Mouse (Mus musculus) olfactory bulb, adult 2 months (tissue): ENCODE measurements around the gene Tulp1. TPM values are rescaled to one million over a fixed set of nuclear protein-coding genes. Genes with fewer than 3 reads are reported as not detected.
"Not testable (repeated sequence)": the region's sequence is repeated elsewhere in the genome, so short reads cannot be mapped to it uniquely, and the experiment has no call there.

Experiments used
- H3K27ac ChIP-seq: fragments of 200-500 bp; 2 replicates; pipeline ENCODE4 v1.5.1; 2012; ENCODE audit warnings: low read depth, low read length; ENCODE audit not compliant: insufficient read depth
- H3K4me1 ChIP-seq: fragments of 200-500 bp; 2 replicates; pipeline ENCODE4 v1.6.1; 2012; ENCODE audit warnings: low read length; ENCODE audit not compliant: control insufficient read depth, insufficient read depth
- H3K4me3 ChIP-seq: fragments of 200-500 bp; 2 replicates; pipeline ENCODE4 v1.5.1; 2012; ENCODE audit warnings: mild to moderate bottlenecking, low read depth, low read length, moderate library complexity; ENCODE audit not compliant: insufficient read depth
- CTCF ChIP-seq: fragments of 200-500 bp; IDR thresholded peaks from 2 replicates; pipeline ENCODE4 v1.5.1; 2012; ENCODE audit warnings: low read depth, mild to moderate bottlenecking, low read length, moderate library complexity; ENCODE audit not compliant: insufficient read depth
- POLR2A ChIP-seq: fragments of 200-500 bp; IDR thresholded peaks from 2 replicates; pipeline ENCODE4 v1.6.1; 2012; ENCODE audit warnings: mild to moderate bottlenecking, low read depth, low read length, moderate library complexity; ENCODE audit not compliant: insufficient read depth
- WGBS: fragments of 180-500 bp; shearing (Covaris S2); methylation state at CpG from one replicate; pipeline ENCODE4 v1.1.7; 2018; 5-methylcytosine and 5-hydroxymethylcytosine counted together
- polyA plus RNA-seq: library from polyadenylated mRNA; stranded (reverse); fragments of >200 nt; gene quantifications from 2 replicates; pipeline ENCODE4 v1.2.4, GENCODE M21; 2012; ENCODE audit warnings: low replicate concordance; ENCODE audit not compliant: missing spikeins, insufficient read depth, insufficient read length

The Tulp1 gene
- polyA plus RNA-seq, 1 experiment = not detected

DNA sequence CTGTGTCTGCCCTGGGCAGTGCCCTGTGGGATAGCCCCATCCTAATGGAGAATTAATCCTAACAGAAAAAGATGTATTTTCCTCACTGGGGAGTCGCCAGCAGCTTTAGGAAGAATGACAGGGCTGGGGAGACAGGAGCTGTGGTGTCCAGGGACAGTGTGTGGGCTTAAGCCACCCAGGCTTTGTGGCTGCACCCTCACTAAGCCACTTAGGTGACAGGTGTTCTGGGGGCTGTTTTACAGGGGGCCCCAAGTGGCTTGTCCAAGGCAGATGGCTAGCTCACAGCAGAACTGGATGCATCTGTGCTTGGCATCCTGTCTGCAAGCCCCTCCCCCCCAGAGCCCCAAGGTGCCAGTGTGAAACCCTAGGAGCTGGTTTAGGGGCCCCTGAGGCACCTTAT is 6.9 kb upstream of the Tulp1 start:
- 97% methylated on average over 1 of the region's 1 CpGs for WGBS
- TF ChIP-seq POLR2A = no peak
- TF ChIP-seq CTCF = no peak
- Histone ChIP-seq H3K27ac (no peak overlapping the region), H3K4me3 (no peak overlapping the region), H3K4me1 (peaks cover 7% of the 10 kb centered on the region; the same call in 1 of the 2 replicates)

DNA sequence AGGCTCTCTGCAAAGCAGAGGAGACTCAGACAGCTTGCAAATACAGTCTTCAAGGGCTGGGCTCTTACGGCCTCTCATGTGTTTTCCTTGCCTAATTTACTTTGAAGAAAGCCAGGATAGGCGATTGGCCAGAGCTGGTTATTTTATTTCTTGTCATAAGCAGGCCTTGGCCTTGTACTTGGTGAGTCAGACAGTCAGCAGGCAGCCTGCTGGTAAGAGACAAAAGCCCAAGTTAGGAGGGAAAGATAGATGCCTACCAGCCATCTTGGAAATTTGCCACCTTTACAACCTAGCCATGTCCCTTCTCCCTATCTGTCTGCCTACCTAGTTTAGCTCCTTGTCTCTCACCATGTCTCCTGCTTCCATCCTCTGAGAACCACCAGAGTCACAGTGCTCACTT is 6.3 kb upstream of the Tulp1 start:
- TF ChIP-seq CTCF (no peak), POLR2A (no peak)
- Histone ChIP-seq H3K4me1 (peaks cover 7% of the 10 kb centered on the region; the same call in 1 of the 2 replicates), H3K27ac (no peak overlapping the region), H3K4me3 (no peak overlapping the region)
- WGBS = 62% methylated on average over 2 of the region's 2 CpGs

DNA sequence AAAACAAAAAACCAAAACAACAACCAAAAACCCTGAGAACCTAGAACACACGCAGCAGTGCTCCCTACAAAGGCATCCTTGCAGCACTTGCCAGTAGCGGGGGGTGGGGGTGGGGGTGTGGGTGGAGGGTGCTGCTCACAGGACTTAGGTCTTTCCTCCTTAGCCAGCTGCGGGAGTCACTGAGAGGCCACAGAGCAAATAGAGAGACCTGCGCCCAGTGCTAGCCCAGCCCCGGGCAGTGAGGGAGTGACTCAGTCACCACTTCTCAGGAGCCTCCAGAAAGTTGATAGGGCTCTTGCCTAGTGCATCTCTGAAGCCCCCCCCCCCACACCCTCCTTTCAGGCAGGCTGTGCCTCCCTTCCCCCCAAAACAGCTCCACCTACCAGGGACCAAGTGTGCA is 4.0 kb upstream of the Tulp1 start:
- Histone ChIP-seq H3K27ac (no peak overlapping the region), H3K4me3 (no peak overlapping the region), H3K4me1 (peaks cover 4% of the 10 kb centered on the region)
- TF ChIP-seq CTCF = no peak
- TF ChIP-seq POLR2A = no peak
- WGBS = 85% methylated on average over 5 of the region's 5 CpGs

DNA sequence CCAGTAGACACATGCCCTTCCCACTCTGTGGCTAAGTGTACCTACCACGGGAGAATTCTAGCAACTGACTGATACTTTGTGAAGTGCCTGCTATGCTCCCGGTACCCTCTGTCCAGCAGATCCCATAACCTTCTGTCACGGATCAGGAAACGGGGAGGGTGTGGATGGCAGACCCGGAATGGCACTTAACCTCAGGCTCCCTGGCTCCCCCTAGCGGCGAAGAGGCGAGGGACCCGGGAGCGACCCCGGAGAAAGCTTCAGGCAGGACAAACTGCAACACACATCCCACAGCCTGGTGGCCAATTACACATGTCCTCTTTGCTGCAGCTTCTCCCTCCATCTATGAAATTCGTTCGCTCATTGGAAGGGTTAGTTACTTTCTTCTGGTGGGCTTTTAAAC is 3.4 kb upstream of the Tulp1 start:
- 6% methylated on average over 13 of the region's 13 CpGs for WGBS
- no peak overlapping the region for H3K4me3 ChIP-seq
- peaks cover 6% of the 10 kb centered on the region for H3K4me1 ChIP-seq
- TF ChIP-seq CTCF (peak; percentile 81), POLR2A (no peak)
- H3K27ac ChIP-seq = no peak overlapping the region

DNA sequence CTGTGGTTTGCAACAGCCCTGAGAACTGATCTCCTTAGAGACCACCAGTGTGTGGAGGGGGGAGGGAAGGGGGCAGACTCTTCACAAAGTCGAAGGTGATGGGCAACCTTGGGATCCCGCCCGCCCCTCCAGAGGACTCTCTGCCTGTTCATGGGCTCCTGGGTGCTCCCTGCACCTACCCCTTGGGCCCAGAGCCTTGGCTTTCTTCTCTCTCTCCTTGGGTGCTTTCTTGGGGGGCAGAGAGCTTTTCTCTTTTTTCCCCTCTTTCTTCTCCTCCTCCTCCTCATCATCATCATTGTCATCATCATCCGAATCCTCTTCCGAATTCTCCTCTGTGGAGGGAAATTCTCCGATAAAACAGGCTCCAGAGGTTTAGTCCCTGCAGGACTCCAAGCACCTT is 1.5 kb downstream of the Tulp1 start:
- TF ChIP-seq CTCF (no peak), POLR2A (no peak)
- peaks cover 6% of the 10 kb centered on the region for H3K4me1 ChIP-seq
- no peak overlapping the region for H3K27ac ChIP-seq
- H3K4me3 ChIP-seq = no peak overlapping the region
- WGBS = 49% methylated on average over 6 of the region's 6 CpGs

DNA sequence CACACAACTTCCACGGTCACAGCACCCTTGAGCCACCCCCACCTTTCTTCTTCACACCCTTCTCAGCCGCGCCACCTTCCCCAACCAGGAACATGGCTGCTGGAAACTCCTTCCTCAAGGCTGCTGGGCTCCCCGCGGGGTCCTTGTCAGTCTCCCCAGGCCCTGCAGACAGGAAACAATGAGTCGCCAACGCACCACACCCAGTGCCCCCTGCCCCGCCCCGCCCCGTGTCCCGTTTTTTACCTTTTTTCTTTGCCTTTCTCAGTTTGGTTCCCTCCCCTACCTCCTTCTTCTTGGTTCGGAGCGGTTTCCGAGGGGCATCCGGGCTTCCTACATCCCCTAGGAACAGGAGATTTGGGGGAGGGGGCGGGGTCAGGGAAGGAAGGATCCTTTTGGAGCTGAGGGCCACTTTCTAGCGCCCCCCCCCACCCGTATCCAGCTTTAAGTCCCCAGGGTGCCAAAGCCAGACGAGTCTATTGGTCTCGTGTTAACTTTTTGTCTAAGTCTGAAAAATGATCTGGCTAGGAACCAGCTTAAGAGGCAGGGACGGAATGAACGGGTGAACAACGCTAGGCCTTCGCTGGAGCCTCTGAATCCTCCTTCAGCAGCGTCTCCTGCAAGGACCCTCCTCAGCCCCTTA is 2.2 kb downstream of the Tulp1 start:
- no peak overlapping the region for H3K27ac ChIP-seq
- WGBS = 9% methylated on average over 25 of the region's 25 CpGs
- H3K4me3 ChIP-seq = no peak overlapping the region
- peaks cover 6% of the 10 kb centered on the region for H3K4me1 ChIP-seq
- TF ChIP-seq POLR2A (no peak), CTCF (no peak)

DNA sequence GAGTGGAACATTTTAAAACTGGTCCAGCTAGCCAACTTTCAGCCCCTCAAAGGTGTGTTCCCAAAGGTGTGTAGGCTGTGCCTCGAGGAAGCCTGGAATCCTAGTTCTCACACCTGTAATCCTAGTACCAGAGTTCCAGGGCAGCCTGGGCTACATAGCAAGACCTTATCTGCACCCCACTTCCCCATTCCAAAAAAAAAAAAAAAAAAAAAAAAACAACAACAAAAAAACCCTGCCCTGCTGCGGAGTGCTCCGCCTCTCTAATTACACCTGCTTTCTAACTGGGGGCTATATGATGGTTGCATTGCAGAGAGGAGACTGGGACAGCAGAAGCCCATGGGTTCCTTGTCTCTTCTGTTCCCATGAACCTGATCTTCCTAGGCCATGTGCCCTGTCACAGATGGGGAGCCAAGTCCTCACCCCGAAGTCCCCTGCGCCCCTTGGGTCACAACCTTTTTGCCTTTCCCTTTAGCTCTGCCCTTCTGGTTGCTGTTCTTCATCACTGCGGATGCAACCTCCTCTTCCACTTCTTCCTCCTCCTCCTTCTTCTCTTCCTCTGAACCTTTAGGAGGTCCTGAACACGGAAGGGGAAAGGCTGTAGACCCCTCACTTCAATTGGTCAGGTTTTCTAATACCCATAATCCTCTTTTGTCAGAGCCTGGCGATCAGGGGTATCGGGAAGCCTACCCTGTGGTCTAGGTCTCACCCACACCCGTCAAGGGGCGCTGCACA is 2.9 kb downstream of the Tulp1 start:
- WGBS = 40% methylated on average over 11 of the region's 11 CpGs
- Histone ChIP-seq H3K4me3 (no peak overlapping the region), H3K27ac (no peak overlapping the region), H3K4me1 (peaks cover 6% of the 10 kb centered on the region)
- no peak for TF ChIP-seq CTCF
- no peak for TF ChIP-seq POLR2A

DNA sequence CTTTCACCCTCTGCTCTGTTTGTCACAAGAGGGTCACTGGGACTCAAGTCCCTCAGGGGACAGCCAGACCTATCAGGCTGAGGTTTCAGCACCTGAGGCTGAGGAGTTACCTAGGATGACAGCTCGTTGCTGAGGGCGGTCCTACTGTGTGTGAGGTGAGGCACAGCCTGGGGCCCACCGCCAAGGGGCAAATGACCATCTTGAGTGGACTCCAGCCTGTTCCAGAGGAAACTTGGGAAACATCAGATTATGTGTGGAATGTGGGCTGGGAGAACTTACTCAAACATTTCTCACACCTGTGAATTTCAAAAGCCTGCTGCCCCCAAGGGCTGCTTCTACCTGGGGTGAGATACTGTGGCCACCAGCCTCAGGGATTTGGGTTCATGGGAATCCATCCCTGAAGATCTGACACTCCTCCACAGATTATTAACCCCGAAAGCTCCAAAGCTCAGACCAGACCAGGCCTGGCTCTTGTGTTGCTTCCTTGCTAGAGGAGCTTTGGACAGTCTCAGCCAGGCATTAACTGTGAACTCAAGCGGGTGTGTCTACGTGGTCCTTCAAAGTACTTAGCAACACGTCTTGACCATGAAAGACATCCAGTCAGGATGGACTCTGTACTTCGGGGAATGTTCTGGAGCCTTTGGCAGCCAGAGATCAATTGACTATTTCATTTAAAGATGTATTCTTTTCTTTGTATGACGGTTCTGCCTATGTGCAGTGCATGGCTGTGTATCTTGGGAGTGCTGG is 4.3 kb downstream of the Tulp1 start:
- Histone ChIP-seq H3K4me1 (peaks cover 6% of the 10 kb centered on the region), H3K27ac (no peak overlapping the region), H3K4me3 (no peak overlapping the region)
- WGBS = 89% methylated on average over 9 of the region's 9 CpGs
- TF ChIP-seq POLR2A (no peak), CTCF (no peak)

DNA sequence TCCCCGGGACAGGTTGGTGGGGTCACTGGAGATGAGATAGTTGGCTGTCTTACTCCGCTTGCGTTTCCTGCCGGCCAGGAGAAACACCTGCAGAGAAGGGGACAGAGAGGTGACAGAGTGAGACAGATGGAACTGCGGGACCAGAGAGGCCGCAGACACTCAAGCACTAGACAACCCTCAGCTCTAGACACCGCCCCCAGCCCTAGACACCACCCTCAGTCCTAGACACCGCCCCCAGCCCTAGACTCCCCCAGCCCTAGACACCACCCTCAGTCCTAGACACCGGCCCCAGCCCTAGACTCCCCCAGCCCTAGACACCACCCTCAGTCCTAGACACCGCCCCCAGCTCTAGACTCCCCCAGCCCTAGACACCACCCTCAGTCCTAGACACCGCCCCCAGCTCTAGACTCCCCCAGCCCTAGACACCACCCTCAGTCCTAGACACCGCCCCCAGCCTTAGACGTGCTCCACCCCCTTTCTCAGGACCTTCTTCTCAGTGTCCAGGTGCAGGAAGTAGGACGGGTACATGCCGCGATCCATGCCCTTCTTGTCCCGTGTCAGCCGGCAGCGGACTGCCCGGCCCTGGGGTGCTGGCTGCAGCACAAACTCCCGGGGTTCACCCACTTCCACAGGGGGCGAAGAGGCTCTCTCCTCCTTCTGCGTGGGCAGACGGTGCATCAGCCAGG is 6.3 kb downstream of the Tulp1 start:
- not testable (repeated sequence) for H3K4me3 ChIP-seq, H3K4me1 ChIP-seq, H3K27ac ChIP-seq
- 27% methylated on average over 24 of the region's 24 CpGs for WGBS
